Mouse (Mus musculus) heart, adult 2 months (tissue): ENCODE measurements around the gene Map4k4.

Experiments
- CTCF ChIP-seq: fragments of 200-600 bp; IDR thresholded peaks from 2 replicates; pipeline ENCODE4 v1.8.1; 2022; ENCODE audit warnings: antibody characterized with exemption, mild to moderate bottlenecking, moderate library complexity
- EP300 ChIP-seq: fragments of 200-500 bp; IDR thresholded peaks from 2 replicates; pipeline ENCODE4 v1.6.1; 2011; ENCODE audit warnings: low read depth, low read length, control low read depth; ENCODE audit not compliant: insufficient read depth
- POLR2A ChIP-seq: fragments of 200-500 bp; IDR thresholded peaks from 2 replicates; pipeline ENCODE4 v1.6.1; 2011; ENCODE audit warnings: mild to moderate bottlenecking, low read depth, low read length, control low read depth; ENCODE audit not compliant: insufficient read depth

GRCm38 (mm10) chr1:39937609-39938008, 36.9 kb downstream of the Map4k4 start:
- TF ChIP-seq POLR2A (no peak), EP300 (no peak), CTCF (no peak)
